Mouse (Mus musculus) CH12F3 (cell line): Measurements from ENCODE around the gene Rpl26.

Experiments used
- in situ Hi-C: fragments of 300-500 bp; cut with MboI; formaldehyde crosslinking; loops from 2 replicates; pipeline ENCODE4 v1.14.3; 2020; ENCODE audit warnings: low sequenced_read_pairs

Gene Rpl26

DNA sequence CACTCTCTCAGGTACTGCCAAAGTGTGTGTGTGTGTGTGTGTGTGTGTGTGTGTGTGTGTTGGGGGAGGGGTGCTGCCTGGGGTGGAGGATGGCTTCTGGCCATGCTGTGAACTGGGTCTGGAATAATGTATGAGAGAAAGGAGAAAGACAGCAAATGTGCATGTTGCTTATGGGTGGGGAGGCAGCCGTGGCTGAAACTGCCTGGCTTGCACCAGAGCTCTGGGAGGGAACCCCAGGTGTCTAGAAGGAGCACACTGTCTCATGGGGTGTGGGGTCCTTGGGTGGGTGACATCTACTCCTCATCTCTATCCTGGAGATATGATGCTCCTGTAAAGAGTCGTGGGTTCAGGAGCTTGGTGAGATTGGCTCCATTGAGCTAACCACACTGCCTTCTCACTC, 12.7 kb upstream of the Rpl26 start:
- in situ Hi-C loops: no loop called here

DNA sequence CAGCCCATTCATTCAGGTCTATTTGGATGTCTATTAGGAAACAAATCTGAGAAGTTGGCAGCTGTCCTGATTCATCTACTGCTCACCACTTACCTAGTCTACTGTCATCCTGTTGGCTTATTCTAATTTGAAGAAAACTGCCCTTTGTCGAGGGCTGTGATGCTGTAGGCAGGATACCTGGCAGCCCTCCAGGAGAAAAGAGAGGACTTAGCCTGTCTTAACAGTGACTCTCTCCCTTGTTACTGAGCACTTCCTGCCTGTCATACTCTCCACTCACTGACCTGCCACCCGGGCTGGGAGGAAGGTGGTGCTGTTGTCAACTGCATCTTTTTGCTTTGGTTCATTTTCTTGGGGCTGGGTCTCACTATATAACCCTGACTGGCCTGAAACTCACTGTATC, 10.8 kb upstream of the Rpl26 start:
- in situ Hi-C loops: no loop called here

DNA sequence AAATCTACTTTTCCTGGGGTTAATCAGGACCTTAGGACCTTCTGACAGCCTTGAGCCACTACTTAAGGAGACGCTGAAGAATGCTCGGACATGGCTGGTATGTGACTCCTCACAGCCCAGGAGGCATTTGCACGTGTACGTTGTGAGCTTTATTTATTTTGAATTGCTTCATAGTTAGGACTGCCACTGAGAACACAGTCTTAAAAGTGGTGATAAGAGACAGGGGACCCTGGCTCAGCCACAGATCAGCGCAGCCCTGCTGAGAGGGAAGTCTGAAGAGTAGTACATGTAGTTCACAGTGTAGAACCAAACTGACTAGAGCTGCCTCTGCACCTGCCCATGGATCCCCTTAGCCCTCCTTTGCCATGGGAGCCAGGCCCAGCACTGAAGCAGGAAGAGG, 9.6 kb upstream of the Rpl26 start:
- in situ Hi-C loops: no loop called here

DNA sequence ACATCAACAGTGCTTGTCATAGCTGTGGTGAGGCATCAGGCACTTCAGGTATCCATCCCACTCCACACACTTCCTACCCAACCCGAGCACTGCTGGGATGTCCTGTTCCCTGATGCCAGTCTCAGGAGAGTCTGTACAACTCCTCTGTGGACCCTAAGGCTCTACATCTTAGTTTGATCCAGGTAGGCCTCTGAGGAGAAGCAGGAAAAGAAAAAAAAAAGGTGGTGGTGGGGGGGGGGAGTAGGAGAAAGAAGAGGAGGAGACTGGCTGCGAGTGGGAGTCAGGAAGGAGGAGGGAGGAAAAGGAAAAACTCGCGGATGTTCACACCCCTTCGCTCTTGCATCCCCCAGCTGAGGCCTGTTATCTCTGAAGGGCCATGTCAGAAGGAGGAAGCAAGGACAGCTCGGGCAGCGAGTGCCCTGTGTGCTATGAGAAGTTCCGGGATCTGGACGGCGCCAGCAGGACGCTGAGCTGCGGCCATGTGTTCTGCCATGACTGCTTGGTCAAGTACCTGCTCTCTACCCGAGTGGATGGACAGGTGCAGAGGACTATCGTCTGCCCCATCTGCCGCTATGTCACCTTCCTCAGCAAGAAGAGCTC, 9.1 kb upstream of the Rpl26 start:
- in situ Hi-C loops: no loop called here

DNA sequence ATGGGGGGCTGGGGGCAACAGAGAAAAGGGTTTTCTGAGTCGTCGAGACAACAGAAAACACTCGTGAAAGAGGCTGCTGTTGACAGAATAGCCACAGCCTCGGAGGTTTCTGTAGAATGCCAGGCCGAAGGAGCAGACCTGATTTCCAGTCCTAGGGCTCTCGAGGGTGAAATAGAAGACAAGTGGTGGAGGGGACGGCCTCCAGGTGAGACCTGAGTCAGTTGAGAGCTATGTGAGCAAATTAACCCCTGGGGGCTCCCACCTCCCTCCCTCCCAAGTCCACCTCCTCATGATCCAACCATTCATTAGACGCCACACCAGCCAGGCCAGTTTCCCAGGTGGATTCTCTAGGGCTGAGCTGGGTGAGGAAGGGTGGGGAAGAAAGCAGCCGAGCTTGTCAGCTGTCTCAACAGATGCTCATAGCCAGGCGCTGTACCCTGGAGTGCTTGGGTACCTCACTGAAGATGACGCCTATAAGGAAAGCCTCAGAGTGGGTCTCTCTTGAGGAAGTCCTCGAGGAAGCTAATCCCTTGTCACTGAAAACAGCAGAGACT, 7.4 kb upstream of the Rpl26 start:
- in situ Hi-C loops: no loop called here

DNA sequence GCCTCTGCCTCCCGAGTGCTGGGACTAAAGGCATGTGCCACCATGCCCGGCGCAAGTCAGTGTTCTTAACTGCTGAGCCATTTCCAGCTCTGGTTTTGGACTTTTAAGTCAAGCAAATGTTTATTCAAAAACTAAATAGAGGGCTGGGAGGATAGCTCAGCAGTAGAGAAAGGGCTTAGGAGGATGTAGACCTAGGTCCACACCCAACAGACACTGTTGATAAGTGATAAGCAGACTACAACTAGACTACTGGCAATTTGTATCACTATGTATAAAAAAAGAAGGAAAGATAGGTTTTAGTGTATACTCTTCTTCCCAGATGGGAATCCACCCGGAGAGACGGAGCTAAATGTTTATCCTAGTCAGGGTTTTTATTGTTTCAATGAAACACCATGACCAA, 5.1 kb upstream of the Rpl26 start:
- in situ Hi-C loops: no loop called here

DNA sequence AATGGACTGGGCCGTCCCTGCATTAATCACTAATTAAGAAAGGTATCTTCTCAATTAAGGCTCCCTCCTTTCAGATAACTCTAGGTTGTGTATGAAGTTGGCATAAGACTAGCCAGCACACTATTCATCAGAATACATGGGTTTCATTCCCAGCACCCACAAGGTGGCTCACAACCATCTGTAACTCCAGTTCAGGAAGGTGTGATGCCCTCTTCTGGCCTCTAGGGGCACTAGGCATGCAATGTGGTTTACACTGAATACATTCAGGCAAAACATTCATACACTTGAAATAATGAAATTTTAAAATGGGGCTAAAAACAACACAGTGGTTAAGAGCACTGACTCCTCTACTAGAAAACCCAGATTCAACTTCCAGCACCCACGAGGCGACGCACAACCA, 4.3 kb upstream of the Rpl26 start:
- in situ Hi-C loops: no loop called here

DNA sequence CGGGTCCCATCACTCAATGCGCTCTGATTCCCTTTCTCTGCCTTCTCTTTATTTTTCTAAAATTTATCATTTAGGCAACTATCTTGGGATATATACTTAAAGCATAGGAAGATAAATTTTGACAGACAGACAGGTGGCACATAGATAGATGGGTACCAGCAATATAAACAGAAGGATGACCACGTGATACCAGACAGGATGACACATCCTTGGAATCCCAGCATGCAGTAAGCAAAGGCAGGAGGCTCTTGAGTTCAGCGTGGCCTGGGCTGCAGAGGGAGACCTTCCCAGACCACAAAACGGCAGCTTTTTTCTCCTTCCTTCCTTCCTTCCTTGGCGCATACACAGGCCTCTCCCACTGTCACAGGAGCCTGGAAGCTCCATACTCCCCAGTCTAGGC, 3.5 kb upstream of the Rpl26 start:
- in situ Hi-C loops: no loop called here

DNA sequence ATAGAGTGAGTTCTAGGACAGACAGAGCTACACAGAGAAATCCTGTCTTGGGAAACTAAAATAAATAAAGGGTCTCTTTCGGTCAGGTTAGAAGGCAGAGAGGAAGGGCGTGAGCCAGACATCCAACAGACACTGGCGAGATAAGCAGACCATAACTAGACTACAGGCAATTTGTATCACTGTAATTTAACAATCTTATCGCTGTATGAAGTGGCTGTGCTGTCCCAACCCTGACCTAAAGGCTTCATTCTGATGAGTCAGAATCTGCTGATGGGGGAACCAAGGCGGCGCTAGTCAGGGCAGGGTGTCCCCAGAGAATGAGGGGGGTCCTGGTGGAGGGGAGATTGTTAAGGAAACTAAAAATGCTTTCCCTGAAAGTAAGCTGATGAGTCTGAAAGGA, 2.6 kb upstream of the Rpl26 start:
- in situ Hi-C loops: no loop called here

DNA sequence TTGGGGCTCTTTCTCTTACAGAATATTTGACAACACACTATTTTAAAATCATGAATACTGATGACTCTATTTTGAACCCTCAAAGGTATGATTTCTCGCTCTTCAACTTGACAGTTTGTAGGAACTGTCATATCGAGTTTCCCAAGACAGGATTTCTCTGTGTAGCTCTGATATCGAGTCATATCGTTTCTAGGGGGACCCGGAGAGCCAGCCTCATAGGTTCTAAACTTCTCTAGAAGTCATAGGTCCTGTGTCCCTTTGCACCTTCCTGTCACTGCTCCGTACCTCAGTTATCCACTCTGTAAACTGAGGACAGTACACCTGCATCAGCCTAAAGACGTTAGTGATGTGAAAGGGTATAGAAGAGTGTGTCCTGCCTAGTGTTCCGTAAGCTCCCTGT, 1.6 kb upstream of the Rpl26 start:
- in situ Hi-C loops: loop anchor here (5.0 kb wide), 1 partner anchor 87 kb away; no protein-coding TSS in a partner anchor

DNA sequence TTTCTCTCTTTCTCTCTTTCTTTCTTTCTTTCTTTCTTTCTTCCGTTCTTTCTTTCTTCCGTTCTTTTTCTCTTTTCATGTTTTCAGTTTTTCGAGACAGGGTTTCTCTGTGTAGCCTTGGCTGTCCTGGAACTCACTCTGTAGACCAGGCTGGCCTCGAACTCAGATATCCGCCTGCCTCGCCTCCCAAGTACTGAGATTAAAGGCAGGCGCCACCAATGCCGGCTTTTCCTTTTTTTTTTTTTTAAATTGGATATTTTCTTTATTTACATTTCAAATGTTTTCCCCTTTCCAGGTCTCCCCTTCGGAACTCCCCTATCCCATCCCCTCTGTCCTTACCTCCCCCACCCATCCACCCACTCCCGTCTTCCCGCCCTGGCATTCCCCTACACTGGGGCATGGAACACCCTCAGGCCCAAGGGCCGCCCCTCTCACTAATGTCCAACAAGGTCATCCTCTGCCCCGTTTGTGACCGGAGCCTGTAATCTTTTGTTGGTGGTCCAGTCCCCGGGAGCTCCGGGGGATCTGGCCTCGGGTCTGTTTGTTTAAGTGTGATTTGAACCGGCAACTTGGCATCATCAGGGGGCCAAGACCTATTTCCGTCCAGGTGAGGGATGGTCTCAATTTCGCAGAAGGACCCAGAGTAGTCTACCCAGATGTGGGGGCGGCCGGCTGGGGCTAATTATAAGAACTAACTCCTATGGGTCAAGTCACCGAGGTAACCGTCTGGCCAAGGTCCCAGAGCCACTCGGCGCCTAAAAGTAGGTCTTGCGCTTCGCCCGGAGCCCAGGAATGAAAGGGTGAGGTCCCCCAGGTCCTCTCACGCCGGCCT, 648 bp upstream of the Rpl26 start:
- in situ Hi-C loops: loop anchor here (5.0 kb wide), 1 partner anchor 87 kb away; no protein-coding TSS in a partner anchor

DNA sequence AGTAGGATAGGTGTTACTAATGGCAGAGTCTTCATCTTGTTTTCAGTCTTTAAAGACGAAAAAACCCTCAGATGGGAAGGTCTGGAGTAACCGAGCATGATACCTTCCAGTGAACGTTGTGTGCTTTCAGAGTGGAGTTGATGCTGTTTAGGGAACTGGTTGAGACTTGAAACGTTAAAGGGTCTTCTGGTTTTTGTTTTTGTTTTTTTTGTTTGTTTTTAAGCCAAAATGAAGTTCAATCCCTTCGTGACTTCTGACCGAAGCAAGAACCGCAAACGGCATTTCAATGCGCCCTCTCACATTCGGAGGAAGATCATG, 623 bp downstream of the Rpl26 start:
- in situ Hi-C loops: loop anchor here (5.0 kb wide), 1 partner anchor 85 kb away; no protein-coding TSS in a partner anchor

DNA sequence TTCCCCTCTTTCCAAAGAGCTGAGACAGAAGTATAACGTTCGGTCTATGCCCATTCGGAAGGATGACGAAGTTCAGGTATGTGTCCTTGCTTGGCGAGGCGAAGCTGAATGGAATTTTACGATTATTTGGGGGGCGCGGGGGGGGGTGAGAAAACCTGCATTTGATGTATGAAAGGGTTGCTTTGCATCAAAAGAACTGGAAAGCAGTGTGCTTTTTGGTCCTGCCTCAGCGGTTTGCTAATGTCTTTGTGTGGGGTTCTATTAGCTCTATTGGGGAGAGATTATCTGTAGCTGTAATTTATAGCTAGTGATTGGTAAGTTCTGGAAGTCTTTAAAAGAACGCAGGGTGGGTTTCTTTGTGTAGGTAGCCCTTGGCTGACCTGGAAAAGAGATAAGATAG, 984 bp downstream of the Rpl26 start:
- in situ Hi-C loops: loop anchor here (5.0 kb wide), 1 partner anchor 85 kb away; no protein-coding TSS in a partner anchor

DNA sequence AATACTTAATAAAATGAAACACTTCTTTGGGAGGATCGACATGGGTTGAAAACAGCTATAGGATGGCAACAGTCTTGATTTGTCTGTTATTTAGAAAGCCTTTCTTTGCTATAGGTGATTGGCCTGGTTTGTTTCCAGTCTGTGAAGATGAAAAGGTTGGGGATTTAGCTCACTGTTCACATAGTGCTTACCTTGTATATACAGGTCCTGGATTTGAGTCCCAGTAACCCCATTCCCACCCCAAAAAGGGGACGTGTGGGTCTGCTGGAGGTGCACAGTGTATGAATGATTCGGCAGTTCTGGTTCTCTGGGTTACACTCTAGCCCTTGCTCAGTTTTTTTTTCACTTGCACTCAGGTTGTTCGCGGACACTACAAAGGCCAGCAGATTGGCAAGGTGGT, 1.4 kb downstream of the Rpl26 start:
- in situ Hi-C loops: loop anchor here (5.0 kb wide), 1 partner anchor 84 kb away; no protein-coding TSS in a partner anchor

DNA sequence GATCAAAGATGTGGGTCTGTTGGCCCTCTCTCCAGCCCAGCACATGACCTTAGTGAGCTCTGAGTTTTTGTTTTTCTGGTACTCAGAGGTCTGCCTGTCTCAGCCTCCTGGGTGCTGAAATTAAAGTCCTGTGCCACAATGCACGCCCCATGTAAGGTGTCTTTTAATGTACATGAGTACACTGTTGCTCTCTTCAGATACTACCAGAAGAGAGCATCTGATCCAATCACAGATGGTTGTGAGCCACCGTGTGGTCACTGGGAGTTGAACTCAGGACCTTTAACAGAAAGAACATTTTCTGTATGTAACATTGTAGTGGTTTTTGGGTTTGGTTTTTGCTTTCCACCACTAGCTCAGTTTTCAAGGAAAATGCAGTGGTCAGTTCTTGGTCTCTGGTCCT, 2.4 kb downstream of the Rpl26 start:
- in situ Hi-C loops: loop anchor here (5.0 kb wide), 1 partner anchor 84 kb away; no protein-coding TSS in a partner anchor

DNA sequence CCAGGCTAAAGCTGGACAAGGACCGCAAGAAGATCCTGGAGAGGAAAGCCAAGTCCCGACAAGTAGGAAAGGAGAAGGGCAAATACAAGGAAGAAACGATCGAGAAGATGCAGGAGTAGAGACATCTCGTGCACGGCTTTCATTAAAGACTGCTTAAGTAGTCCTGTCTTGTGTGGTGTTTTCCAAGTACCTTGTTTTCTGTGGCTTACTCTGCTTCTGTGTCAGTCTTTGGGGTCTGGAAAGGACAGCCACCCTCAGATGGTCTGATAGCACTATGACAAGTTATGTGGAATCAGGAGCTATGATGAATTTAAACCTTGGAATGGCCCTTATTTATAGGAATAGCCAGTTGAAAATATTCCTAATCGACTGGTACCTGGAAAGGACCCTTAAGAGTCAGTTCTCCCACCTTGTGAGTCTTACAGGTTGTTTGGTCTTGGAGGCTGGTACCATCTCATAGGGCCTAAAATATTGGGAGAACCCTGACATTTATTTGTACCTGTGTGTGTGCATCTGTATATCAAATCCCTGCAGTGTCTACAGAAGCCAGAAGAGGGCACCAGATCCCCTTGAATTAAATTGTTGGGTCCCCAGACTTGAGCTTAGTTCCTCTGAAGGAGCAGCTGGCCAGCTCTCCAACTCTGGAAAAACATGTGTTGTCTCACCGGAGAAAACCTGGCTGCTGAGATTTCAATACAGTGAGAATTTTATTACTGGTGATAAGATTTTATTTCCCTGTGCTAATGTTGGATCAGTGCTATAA, 3.2 kb downstream of the Rpl26 start:
- in situ Hi-C loops: loop anchor here (5.0 kb wide), 1 partner anchor 83 kb away; no protein-coding TSS in a partner anchor

DNA sequence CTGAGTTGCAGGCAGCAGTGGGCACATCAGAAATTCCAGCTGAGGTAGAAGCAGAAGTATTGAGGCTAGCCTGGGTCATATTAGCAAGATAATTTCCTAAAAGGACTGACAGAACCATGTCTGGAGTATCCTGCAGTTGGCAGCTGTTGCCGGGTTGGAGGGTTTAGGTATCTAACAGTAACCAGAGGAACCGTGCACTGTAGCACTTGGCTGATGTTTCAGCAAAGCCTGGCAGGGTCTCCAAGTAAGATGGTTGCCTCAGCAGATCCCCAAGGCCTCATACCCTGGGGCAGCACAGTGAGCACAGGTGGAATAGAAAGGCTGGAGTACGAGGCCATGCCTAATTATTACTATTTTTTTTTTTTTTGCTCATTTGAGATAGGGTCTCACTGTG, 3.8 kb downstream of the Rpl26 start:
- in situ Hi-C loops: no loop called here

DNA sequence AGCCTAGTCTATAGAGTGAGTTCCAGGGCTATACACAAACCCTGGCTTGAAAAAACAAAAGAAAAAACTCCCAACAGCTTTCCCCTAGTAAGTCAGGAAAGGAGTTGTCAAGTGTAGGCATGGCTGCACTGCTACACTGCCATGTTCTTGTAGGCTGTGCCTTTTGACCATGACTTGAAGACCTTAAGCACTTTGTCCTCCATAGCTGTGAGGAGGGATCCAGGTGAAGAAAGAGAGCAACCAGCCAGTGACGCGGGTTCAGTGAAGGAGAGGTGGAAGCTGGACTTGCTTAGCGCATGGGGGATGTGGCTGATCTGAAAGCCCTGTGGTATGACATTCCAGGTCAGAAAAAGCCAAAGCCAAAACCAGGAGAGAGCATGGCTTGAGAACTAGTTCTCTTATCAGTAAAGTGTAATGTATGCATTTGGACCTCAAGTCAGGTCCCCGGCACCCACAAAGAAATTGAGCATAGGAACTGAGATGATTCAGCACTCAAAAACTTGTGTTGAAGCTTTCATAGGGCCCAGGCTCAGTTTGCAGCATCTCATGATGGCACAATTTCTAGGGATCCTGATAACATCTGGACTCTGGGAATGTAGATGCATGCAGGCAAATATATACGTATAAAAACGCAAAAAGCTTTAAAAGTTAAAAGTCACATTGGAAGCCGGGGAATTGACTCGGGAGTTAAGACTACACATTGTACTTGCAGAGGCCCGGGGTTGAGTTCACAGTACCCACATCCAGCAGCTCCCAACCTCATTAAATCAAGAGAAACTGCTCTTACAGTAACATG, 4.5 kb downstream of the Rpl26 start:
- in situ Hi-C loops: no loop called here

DNA sequence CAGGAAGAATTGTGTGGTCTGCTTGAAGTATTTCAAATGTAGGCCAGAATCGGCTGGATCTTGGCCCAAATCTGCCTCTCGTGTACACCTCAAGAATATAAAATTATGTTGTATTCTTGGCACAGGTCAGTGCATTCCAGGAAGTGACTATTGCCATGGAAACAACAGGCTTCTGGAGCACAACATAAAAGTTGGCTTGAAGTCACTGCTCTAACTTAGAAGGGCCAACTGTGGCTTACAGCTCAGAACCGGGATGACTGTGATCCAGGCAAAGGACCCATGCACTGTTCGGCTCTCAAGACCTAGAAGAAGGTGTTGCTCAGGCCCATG, 5.0 kb downstream of the Rpl26 start:
- in situ Hi-C loops: no loop called here

DNA sequence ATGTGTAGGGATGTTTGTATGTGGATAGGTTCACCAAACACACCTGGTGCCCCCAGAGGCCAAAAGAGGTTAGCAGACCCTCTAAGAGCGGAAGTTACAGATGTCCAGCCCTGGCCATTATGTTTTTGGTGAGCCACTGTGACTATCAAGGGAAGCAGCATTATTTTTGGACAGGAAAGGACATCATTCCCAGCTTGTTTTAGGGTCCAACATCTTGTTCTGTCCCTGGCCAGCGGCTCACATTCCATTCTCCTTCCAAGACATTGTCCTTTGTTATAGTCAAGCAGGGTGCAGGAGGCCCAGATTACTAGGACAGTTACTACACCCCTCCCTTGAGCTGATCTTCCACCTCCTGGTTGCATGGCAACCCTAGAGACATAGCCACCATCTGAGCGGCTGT, 5.9 kb downstream of the Rpl26 start:
- in situ Hi-C loops: no loop called here
